Mouse (Mus musculus): Measurements from ENCODE around the gene 1700028K03Rik. TPM values are rescaled to one million over a fixed set of nuclear protein-coding genes. Genes with fewer than 3 reads are reported as not detected.
A peak's percentile ranks its signal among the peaks of the same experiment; 100 is the strongest.

The 1700028K03Rik gene
- polyA plus RNA-seq (2012; rRNA removed) = not detected in 2 replicates

- WGBS = 66% methylated on average over 15 of the region's 15 CpGs
- no peaks in the 10 kb centered on the region for H3K36me3 ChIP-seq (ENCODE audit: control insufficient read depth, insufficient read depth, low read length)
Observed at GRCm38 (mm10) chr5:107534581-107534980, at the start of gene 1700028K03Rik. 1700028K03Rik (plus strand) TSS chr5:107534709.

DNA sequence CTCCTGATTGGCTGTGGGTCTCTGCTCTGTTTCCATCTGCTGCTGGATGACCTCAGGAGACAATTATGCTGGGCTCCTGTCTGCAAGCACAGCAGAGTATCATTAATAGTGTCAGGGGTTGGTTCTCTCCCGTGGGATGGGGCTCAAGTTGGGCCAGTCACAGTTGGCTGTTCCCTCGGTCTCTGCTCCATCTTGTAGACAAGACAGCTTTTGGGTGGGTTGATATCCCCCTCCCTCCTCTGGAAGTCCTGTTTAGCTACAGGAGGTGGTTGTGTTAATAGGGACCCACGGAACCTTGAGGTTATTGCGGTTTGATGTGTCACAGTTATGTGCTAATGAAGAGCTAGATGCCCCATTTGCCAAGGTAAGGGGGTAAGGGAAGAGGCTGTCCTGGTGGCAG, 45.5 kb upstream of the 1700028K03Rik start:
- no peaks in the 10 kb centered on the region for H3K36me3 ChIP-seq (ENCODE audit: control insufficient read depth, insufficient read depth, low read length)
- WGBS = 66% methylated on average over 4 of the region's 4 CpGs
- no peaks in the 10 kb centered on the region for H3K4me1 ChIP-seq (ENCODE audit: control insufficient read depth, insufficient read depth, insufficient read length, low read length)
- H3K4me3 ChIP-seq (ENCODE audit: low read depth, low read length) = no peak overlapping the region
- no peaks in the 10 kb centered on the region for H3K27me3 ChIP-seq (ENCODE audit: control insufficient read depth, insufficient read depth, low read length)
- H3K27ac ChIP-seq (ENCODE audit: insufficient read depth, low read depth, low read length) = no peak overlapping the region
- TF ChIP-seq CTCF (IDR thresholded peaks at IDR 0.05; ENCODE audit: extremely low read depth, insufficient read length, insufficient replicate concordance, low read depth, low read length) = no peak
- no peak for TF ChIP-seq POLR2A (IDR thresholded peaks at IDR 0.05; ENCODE audit: low read depth, low read length)

More at GRCm38 (mm10) chr5:107534581-107534980, at the start of gene 1700028K03Rik:
- Histone ChIP-seq H3K4me1 (ENCODE audit: control insufficient read depth, insufficient read depth, insufficient read length, low read length) (no peaks in the 10 kb centered on the region), H3K27ac (ENCODE audit: insufficient read depth, low read depth, low read length) (no peak within 1 kb of the TSS), H3K4me3 (ENCODE audit: low read depth, low read length) (peak within 1 kb of the TSS; percentile 30), H3K27me3 (ENCODE audit: control insufficient read depth, insufficient read depth, low read length) (no peaks in the 10 kb centered on the region)
- TF ChIP-seq CTCF (IDR thresholded peaks at IDR 0.05; ENCODE audit: extremely low read depth, insufficient read length, insufficient replicate concordance, low read depth, low read length) = no peak
- no peak for TF ChIP-seq POLR2A (IDR thresholded peaks at IDR 0.05; ENCODE audit: low read depth, low read length)

- 70% methylated on average over 9 of the region's 9 CpGs for WGBS
- no peak for TF ChIP-seq CTCF (IDR thresholded peaks at IDR 0.05; ENCODE audit: extremely low read depth, insufficient read length, insufficient replicate concordance, low read depth, low read length)
- TF ChIP-seq POLR2A (IDR thresholded peaks at IDR 0.05; ENCODE audit: low read depth, low read length) = no peak
- Histone ChIP-seq H3K36me3 (ENCODE audit: control insufficient read depth, insufficient read depth, low read length) (no peaks in the 10 kb centered on the region), H3K27ac (ENCODE audit: insufficient read depth, low read depth, low read length) (no peak overlapping the region), H3K4me1 (ENCODE audit: control insufficient read depth, insufficient read depth, insufficient read length, low read length) (no peaks in the 10 kb centered on the region), H3K4me3 (ENCODE audit: low read depth, low read length) (no peak overlapping the region), H3K27me3 (ENCODE audit: control insufficient read depth, insufficient read depth, low read length) (no peaks in the 10 kb centered on the region)
Observed at GRCm38 (mm10) chr5:107491036-107491435, 43.5 kb upstream of the 1700028K03Rik start.

DNA sequence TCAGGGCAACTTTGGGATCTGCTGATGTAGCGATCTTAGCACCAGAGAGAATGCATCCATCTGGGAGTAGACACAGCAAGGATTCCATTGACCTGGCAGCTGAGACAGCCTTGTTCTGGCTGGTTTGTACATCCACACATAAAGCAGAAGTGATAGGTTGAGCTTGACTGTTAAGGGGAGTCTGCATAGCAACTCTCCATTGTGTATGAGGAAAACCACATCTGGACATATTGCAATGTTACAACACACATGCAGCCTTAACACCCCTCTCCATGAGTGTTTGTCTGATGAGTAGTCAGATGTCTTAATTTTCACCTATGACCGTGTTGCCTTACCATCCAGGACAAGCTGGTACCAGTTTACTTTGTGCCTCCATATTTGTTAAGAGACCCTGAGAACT, 42.0 kb upstream of the 1700028K03Rik start:
- Histone ChIP-seq H3K4me1 (ENCODE audit: control insufficient read depth, insufficient read depth, insufficient read length, low read length) (no peaks in the 10 kb centered on the region), H3K4me3 (ENCODE audit: low read depth, low read length) (no peak overlapping the region), H3K36me3 (ENCODE audit: control insufficient read depth, insufficient read depth, low read length) (no peaks in the 10 kb centered on the region), H3K27me3 (ENCODE audit: control insufficient read depth, insufficient read depth, low read length) (no peaks in the 10 kb centered on the region), H3K27ac (ENCODE audit: insufficient read depth, low read depth, low read length) (no peak overlapping the region)
- no peak for TF ChIP-seq CTCF (IDR thresholded peaks at IDR 0.05; ENCODE audit: extremely low read depth, insufficient read length, insufficient replicate concordance, low read depth, low read length)
- TF ChIP-seq POLR2A (IDR thresholded peaks at IDR 0.05; ENCODE audit: low read depth, low read length) = no peak
- 92% methylated on average over 2 of the region's 2 CpGs for WGBS

DNA sequence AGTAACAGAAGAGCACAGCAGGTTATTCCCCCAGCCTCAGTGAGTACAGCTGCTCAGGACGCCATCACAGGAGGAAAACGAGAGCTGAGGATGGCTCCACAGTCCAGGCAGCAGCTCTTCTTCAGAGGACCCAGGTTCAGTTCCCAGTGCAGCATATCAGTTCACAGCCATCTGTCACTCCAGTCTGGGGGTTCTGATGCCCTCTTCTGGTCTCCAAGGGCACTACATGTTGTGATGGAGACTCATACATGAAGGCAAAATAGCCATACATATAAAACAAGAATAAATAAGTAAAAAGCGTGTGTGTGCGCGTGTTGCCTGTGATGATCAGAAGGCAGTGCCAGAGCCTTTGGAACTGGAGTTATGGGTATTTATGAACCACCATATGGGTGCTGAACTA, 39.8 kb upstream of the 1700028K03Rik start:
- H3K4me1 ChIP-seq (ENCODE audit: control insufficient read depth, insufficient read depth, insufficient read length, low read length) = no peaks in the 10 kb centered on the region
- no peaks in the 10 kb centered on the region for H3K36me3 ChIP-seq (ENCODE audit: control insufficient read depth, insufficient read depth, low read length)
- no peak overlapping the region for H3K4me3 ChIP-seq (ENCODE audit: low read depth, low read length)
- TF ChIP-seq POLR2A (IDR thresholded peaks at IDR 0.05; ENCODE audit: low read depth, low read length) = no peak
- peak; percentile 18; the same call in 1 of the 2 replicates for TF ChIP-seq CTCF (IDR thresholded peaks at IDR 0.05; ENCODE audit: extremely low read depth, insufficient read length, insufficient replicate concordance, low read depth, low read length)
- no peaks in the 10 kb centered on the region for H3K27me3 ChIP-seq (ENCODE audit: control insufficient read depth, insufficient read depth, low read length)
- WGBS = 97% methylated on average over 5 of the region's 5 CpGs
- no peak overlapping the region for H3K27ac ChIP-seq (ENCODE audit: insufficient read depth, low read depth, low read length)

GRCm38 (mm10) chr5:107496047-107496446, 38.5 kb upstream of the 1700028K03Rik start:
- H3K27me3 ChIP-seq (ENCODE audit: control insufficient read depth, insufficient read depth, low read length) = no peaks in the 10 kb centered on the region
- H3K4me3 ChIP-seq (ENCODE audit: low read depth, low read length) = no peak overlapping the region
- no peak for TF ChIP-seq POLR2A (IDR thresholded peaks at IDR 0.05; ENCODE audit: low read depth, low read length)
- TF ChIP-seq CTCF (IDR thresholded peaks at IDR 0.05; ENCODE audit: extremely low read depth, insufficient read length, insufficient replicate concordance, low read depth, low read length) = no peak
- no peaks in the 10 kb centered on the region for H3K4me1 ChIP-seq (ENCODE audit: control insufficient read depth, insufficient read depth, insufficient read length, low read length)
- no peak overlapping the region for H3K27ac ChIP-seq (ENCODE audit: insufficient read depth, low read depth, low read length)
- 82% methylated on average over 2 of the region's 2 CpGs for WGBS
- no peaks in the 10 kb centered on the region for H3K36me3 ChIP-seq (ENCODE audit: control insufficient read depth, insufficient read depth, low read length)

DNA sequence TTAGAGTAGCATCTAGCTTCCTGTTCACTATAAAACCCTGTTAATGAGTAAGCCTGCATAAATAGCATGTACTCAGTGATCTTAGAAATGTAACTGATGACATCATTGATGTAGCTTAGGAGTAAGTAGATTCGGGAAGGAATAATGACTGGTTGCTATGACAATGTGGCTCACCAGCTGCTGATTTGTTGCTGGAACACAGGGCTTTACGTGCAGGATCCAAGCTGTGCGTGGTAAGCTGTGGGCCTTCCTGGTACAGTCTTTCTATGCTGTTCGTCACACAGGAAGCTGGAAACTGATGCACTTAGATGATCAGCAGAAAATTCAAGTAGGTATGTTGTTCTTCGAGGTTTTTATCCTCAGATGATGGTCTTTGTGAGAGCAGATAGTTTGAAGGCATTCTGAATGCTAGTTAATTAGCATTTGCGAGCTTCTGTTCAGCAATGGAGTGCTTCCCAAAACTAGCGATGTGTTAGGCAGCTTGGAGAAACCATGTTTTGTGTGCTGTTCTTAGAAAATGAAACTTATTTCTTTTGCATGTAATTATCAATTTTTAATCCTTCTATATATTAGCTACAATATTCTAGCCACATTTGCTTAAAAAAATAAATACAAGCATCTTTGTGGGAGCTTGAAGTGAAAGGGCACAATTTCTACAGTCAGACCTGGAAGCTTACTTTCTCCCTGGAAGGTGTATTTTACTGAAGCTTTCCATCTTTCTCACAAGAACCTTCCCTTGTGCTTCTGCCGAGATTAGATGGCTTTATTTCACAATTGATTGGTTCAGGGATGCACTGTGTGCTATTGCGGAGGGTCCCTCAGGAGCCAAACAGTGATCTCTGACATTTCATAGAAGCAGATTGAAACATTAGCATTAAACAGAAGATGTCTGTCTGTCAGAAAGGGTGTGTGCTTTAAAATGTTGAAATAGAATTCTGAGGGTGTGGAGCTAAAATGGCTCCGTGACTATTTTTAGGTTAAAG, 36.7 kb upstream of the 1700028K03Rik start:
- Histone ChIP-seq H3K27ac (ENCODE audit: insufficient read depth, low read depth, low read length) (no peak overlapping the region), H3K27me3 (ENCODE audit: control insufficient read depth, insufficient read depth, low read length) (no peaks in the 10 kb centered on the region), H3K36me3 (ENCODE audit: control insufficient read depth, insufficient read depth, low read length) (no peaks in the 10 kb centered on the region), H3K4me3 (ENCODE audit: low read depth, low read length) (no peak overlapping the region), H3K4me1 (ENCODE audit: control insufficient read depth, insufficient read depth, insufficient read length, low read length) (no peaks in the 10 kb centered on the region)
- TF ChIP-seq POLR2A (IDR thresholded peaks at IDR 0.05; ENCODE audit: low read depth, low read length) = no peak
- no peak for TF ChIP-seq CTCF (IDR thresholded peaks at IDR 0.05; ENCODE audit: extremely low read depth, insufficient read length, insufficient replicate concordance, low read depth, low read length)
- 67% methylated on average over 10 of the region's 10 CpGs for WGBS

All from small intestine, adult 2 months (tissue).